Mouse (Mus musculus) right cerebral cortex, adult 2 months (tissue): Measurements from ENCODE around the gene Mindy1.

Experiments
- DNase-seq, 2 experiments: peaks; one replicate each; pipeline ENCODE4 v3.0.0; 2021 to 2022; ENCODE audit warnings: low spot score in 2 of 2

Mindy1 gene

DNA sequence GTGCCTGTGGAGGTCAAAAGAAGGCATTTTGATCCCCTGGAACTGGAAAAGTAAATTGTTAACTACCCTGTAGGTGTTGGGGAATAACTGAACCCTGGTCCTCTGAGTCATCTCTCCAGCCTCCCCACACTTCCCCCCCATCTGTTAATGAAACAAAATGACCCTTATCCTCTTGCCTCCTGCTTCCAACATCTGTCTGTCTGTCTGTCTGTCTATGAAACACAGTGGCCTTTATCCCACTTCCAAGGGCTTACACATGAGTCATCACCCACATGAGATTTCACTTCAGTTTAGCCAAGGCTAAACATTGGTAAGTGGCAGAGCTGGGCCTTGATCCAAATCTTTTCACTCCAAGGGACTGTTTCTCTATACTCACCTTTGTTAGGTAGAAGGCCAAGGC lies 13.3 kb upstream of the Mindy1 start:
- no peak for DNase-seq

GRCm38 (mm10) chr3:95269789-95270188 lies 11.4 kb upstream of the Mindy1 start:
- DNase-seq = peak; percentile 10 to 15

- no peak for DNase-seq
Observed at GRCm38 (mm10) chr3:95270766-95271364, 10.3 kb upstream of the Mindy1 start.

GRCm38 (mm10) chr3:95273471-95273870 lies 7.7 kb upstream of the Mindy1 start:
- DNase-seq = no peak

- no peak for DNase-seq
Observed at GRCm38 (mm10) chr3:95274453-95274852, 6.7 kb upstream of the Mindy1 start.

GRCm38 (mm10) chr3:95275161-95275560 lies 6.0 kb upstream of the Mindy1 start:
- DNase-seq = no peak

DNA sequence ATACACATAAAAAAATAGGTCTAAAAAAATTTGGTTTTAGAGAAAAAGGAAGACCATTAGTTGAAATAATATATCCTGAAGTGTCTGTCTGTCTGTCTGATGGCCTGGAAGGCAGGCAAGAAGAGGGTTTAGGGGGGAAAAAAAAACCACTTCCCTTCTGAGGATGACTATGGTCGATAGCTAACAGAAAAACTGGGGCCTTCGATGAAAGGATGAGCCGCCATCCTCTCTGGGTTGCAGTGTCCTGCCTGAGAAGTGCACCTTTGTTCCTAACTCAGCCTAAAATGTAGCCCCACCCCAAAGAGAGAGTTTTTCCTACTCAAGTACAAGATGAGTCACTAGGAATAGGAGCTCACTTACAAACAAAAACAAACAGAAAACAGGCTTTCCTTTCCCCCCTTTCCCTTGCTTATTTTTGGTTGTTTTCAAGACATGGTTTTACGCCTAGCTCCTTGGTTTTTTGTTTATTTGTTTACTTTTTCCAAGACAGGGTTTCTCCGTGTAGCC lies 4.7 kb upstream of the Mindy1 start:
- DNase-seq = no peak

GRCm38 (mm10) chr3:95277149-95277551 lies 4.0 kb upstream of the Mindy1 start:
- no peak for DNase-seq

- peak; percentile 39 to 43 for DNase-seq
Observed at GRCm38 (mm10) chr3:95280747-95281146, 398 bp upstream of the Mindy1 start.

- peak in 1 of 2 experiments; percentile 26 for DNase-seq
Observed at GRCm38 (mm10) chr3:95282381-95282864, 1.3 kb downstream of the Mindy1 start.

- peak; percentile 72 to 75 for DNase-seq
Observed at GRCm38 (mm10) chr3:95282865-95283588, 1.9 kb downstream of the Mindy1 start.

DNA sequence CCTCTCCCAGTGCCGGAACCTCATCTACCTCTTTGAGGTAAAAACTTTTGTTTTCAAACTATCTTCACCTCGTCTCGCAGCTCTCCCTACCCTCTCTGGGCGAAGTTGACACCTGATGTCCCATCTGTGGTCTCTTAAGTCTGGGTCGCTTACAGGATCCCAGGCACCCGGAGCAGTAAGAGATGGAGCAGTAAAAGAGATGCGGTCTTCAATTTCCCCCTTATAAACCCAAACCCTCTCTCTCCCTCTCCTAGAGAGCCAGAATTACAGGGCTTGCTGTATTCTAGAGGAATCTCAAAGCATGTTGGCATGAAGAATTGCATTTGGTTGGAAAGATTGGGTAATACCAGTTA lies 2.4 kb downstream of the Mindy1 start:
- no peak for DNase-seq

GRCm38 (mm10) chr3:95284062-95284461 lies 2.9 kb downstream of the Mindy1 start:
- DNase-seq = no peak

- DNase-seq = no peak
Observed at GRCm38 (mm10) chr3:95284501-95285281, 3.5 kb downstream of the Mindy1 start.

DNA sequence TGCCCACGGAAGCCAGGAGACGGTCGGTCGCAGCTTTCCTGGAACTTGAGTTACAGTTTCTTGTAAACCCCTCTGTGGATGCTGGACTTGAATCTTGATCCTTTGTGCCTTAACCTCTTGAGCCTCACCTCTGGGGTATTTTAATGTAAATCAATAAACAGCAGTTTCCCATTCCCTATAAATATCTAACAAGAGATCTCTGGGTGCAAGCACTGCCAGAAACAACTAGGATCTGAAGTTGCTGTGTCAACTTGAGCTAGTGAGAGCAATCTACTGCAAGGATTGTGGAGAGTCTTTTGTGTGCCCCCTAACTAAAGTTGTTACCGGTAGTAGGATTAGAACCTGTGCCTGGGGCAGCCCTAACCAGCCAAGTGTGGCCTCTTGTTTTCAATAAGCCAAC lies 4.2 kb downstream of the Mindy1 start:
- DNase-seq = no peak

GRCm38 (mm10) chr3:95286011-95286410 lies 4.9 kb downstream of the Mindy1 start:
- no peak for DNase-seq

- no peak for DNase-seq
Observed at GRCm38 (mm10) chr3:95286510-95286909, 5.4 kb downstream of the Mindy1 start.

DNA sequence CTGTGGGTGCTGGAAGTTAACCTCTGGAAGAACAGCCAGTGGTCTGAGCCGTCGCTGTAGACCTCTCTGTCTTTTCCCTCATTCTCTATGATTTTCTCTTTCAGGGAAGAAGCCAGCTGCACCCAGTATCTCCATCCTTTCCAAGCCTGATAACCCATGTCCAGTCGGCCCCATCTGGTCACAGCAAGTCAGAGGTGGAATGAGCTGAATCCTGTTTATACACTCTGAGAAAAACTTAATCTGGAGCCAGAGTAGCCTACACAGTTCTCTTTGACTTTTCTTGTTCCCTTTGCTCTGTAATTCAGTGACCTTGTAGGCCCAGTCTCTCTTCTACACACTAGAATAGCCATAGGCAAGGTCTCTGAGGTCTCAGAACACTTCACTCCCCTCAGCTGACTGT lies 6.4 kb downstream of the Mindy1 start:
- no peak for DNase-seq

DNA sequence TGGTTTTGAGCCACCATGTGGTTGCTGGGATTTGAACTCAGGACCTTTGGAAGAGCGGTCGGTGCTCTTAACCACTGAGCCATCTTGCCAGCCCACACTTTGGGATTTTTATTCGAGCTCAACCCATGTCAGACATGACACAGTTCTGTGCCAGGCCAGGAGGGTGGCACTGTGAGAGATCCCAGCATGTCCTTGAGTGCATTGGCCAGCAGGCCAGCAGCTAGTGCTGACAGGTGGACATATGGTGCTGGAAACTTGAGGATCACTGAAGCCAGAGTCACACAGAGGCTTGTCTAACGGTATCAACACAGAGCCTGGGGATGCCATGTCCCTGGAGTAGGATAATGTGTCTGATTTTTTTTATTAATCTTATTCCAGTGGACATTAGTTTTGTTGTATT lies 8.3 kb downstream of the Mindy1 start:
- no peak for DNase-seq

- DNase-seq = no peak
Observed at GRCm38 (mm10) chr3:95290156-95290555, 9.0 kb downstream of the Mindy1 start.

DNA sequence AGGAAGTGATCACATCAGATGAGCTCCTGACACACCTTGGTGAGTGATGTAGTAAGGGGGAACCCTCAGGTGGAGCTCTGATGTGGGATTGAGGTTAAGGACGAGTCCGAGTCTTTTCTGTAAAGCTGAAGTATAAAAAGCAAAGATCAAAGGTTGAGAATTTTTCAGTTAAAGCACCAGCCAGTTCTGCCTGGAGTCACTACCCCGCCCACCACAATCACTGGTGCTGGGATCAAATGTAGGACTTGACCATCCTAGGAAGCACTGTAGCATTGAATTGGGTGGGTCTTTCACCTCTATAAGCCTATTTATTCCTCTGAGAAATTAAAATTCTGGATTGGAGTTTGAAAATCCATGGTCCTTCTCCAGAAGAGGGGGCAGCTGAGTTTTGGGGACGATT lies 9.9 kb downstream of the Mindy1 start:
- DNase-seq = no peak

DNA sequence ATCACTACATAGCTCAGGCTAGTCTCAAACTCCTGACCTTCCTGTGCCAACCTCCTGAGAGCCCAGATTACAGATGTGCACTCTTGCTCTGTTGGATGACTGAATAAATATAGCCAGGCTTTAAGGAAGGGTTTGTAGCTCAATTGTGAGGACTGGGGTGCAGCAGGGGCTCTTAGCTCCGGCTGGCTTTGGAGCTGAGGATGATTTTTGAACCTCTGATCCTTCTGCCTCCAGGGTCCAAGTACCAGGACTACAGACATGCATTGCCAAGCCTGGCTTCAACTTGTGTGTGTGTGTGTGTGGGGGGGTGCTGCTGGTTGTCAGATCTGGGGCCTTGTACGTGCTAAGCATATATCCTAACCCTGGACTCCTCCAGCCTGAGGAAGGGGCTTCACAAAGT lies 11.8 kb downstream of the Mindy1 start:
- DNase-seq = no peak

- DNase-seq = no peak
Observed at GRCm38 (mm10) chr3:95293537-95293936, 12.4 kb downstream of the Mindy1 start.
